10 mouse cellular contexts compared by ENCODE assay signal in the genomic region with DNA sequence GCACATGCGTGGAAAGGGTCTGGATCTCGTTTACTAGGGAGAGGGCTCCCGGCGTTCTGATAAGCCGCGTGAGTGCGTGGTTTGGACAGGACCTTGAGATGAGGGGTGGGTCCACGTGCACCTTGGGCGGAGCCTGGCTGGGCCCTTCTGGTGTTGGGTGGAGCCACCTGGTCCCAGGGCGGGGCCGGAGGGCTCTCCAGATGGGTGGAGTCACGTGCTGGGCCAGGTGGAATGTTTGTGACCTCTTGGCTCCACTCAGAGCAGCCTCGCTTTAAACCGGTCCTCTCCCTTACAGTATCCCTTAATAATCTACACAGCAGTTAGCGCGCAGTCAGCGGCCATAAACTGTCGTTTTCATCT. TPM values are rescaled to one million over a fixed set of nuclear protein-coding genes. Genes with fewer than 3 reads are reported as not detected.
DNase-seq lines count a peak whose midpoint lies in the region; ATAC-seq lines count a peak whose summit lies in the region.
"Had no signal": no experiment of that assay in that cellular context is flagged by ENCODE, and none has a peak within 500 bp of the region (broad histone marks: within the 10 kb centered on the region; RNA-seq: fewer than 3 reads in every experiment).

No protein-coding gene starts in this region.

- H3K9me3 ChIP-seq in forebrain, embryonic 12.5 days, result no peaks in the 10 kb centered on the region
- no peaks in the 10 kb centered on the region for H3K9me3 ChIP-seq in forebrain, embryonic 16.5 days (ENCODE audit: control insufficient read depth, low read length)

- DNase-seq in ZHBTc4 (ENCODE audit: low read depth, low spot score), result peak; percentile 88
- DNase-seq in kidney, postnatal 14 days, result peak; percentile 69
- peak; percentile 81 for DNase-seq in lung, postnatal 10 days
- no peak for DNase-seq in cerebellum, adult 8-10 months
- DNase-seq: cerebellum, adult 11-12 months; thymus, postnatal 25 days had no signal

- ATAC-seq in forebrain, embryonic 12.5 days (ENCODE audit: low FRiP score), result no peak
- ATAC-seq in forebrain, embryonic 16.5 days, result no peak
- no peak for ATAC-seq in activated CD4-positive, CD25-positive, alpha-beta regulatory T cell, adult 4 months
- ATAC-seq in frontal cortex, adult (ENCODE audit: low TSS enrichment), result no peak

- no peaks in the 10 kb centered on the region for H3K36me3 ChIP-seq in forebrain, embryonic 12.5 days (replicated peaks)
- no peaks in the 10 kb centered on the region for H3K36me3 ChIP-seq in forebrain, embryonic 16.5 days (ENCODE audit: control insufficient read depth, insufficient read depth)

- no peak overlapping the region for H3K27ac ChIP-seq in forebrain, embryonic 12.5 days
- no peak overlapping the region for H3K27ac ChIP-seq in forebrain, embryonic 16.5 days (ENCODE audit: low read length)

- 17% methylated on average over 18 of the region's 18 CpGs for WGBS in forebrain, embryonic 12.5 days
- WGBS in forebrain, embryonic 16.5 days, result 21% methylated on average over 18 of the region's 18 CpGs

- no peak overlapping the region for H3K9ac ChIP-seq in forebrain, embryonic 12.5 days
- no peak overlapping the region for H3K9ac ChIP-seq in forebrain, embryonic 16.5 days (replicated peaks; ENCODE audit: low read depth, low read length)

- H3K4me3 ChIP-seq in forebrain, embryonic 12.5 days (replicated peaks), result 0 out of 2 replicates have a peak overlapping the region, but pooled peaks have one; percentile 8
- H3K4me3 ChIP-seq in forebrain, embryonic 16.5 days (replicated peaks; ENCODE audit: low read length), result no peak overlapping the region

- peaks cover 51% of the 10 kb centered on the region for H3K27me3 ChIP-seq in forebrain, embryonic 12.5 days
- peaks cover 8% of the 10 kb centered on the region for H3K27me3 ChIP-seq in forebrain, embryonic 16.5 days (replicated peaks; ENCODE audit: control insufficient read depth, insufficient read depth, low read length)

- peaks cover 36% of the 10 kb centered on the region for H3K4me1 ChIP-seq in forebrain, embryonic 12.5 days
- H3K4me1 ChIP-seq in forebrain, embryonic 16.5 days (replicated peaks; ENCODE audit: control insufficient read depth, insufficient read depth, low read length), result peaks cover 16% of the 10 kb centered on the region

- peak overlapping the region; percentile 30 for H3K4me2 ChIP-seq in forebrain, embryonic 12.5 days
- no peak overlapping the region for H3K4me2 ChIP-seq in forebrain, embryonic 16.5 days (ENCODE audit: low read length)

RNA-seq across cellular contexts. Expression of gene Pi16, which starts 5.1 kb away (rescaled TPM):
- 1.8 and 2.2 TPM in 2 replicates for polyA plus RNA-seq in forebrain, embryonic 12.5 days (2016; fragmentation: Nextera tagmentation; extraction: Ambion mirVana)
- polyA plus RNA-seq in forebrain, embryonic 16.5 days (2015; fragmentation: Nextera tagmentation; extraction: Ambion mirVana), result 1.2 and 2.0 TPM in 2 replicates
- polyA plus RNA-seq in activated CD4-positive, CD25-positive, alpha-beta regulatory T cell, adult 4 months (2017; shearing (Covaris generic)), result under 1 TPM; 0.38 to 0.49 TPM

RNA-seq across cellular contexts. Expression of gene Mtch1, which starts 25.2 kb away (rescaled TPM):
- 381 and 393 TPM in 2 replicates for polyA plus RNA-seq in forebrain, embryonic 12.5 days (2016; fragmentation: Nextera tagmentation; extraction: Ambion mirVana)
- 417 and 434 TPM in 2 replicates for polyA plus RNA-seq in forebrain, embryonic 16.5 days (2015; fragmentation: Nextera tagmentation; extraction: Ambion mirVana)
- 10 to 100 TPM; 14.6 to 18.4 TPM for polyA plus RNA-seq in activated CD4-positive, CD25-positive, alpha-beta regulatory T cell, adult 4 months (2017; shearing (Covaris generic))

RNA-seq across cellular contexts. Expression of gene Fgd2, which starts 38.1 kb away (rescaled TPM):
- 3.4 and 3.7 TPM in 2 replicates for polyA plus RNA-seq in forebrain, embryonic 12.5 days (2016; fragmentation: Nextera tagmentation; extraction: Ambion mirVana)
- polyA plus RNA-seq in forebrain, embryonic 16.5 days (2015; fragmentation: Nextera tagmentation; extraction: Ambion mirVana), result 5.5 and 9.7 TPM in 2 replicates
- 1 to 10 TPM in 1 of 2 experiments, under 1 TPM in 1; 0.79 to 2.5 TPM for polyA plus RNA-seq in activated CD4-positive, CD25-positive, alpha-beta regulatory T cell, adult 4 months (2017; shearing (Covaris generic))

RNA-seq across cellular contexts. Expression of gene BC004004, which starts 54.0 kb away (rescaled TPM):
- 65.0 and 65.2 TPM in 2 replicates for polyA plus RNA-seq in forebrain, embryonic 12.5 days (2016; fragmentation: Nextera tagmentation; extraction: Ambion mirVana)
- polyA plus RNA-seq in forebrain, embryonic 16.5 days (2015; fragmentation: Nextera tagmentation; extraction: Ambion mirVana), result 102 and 108 TPM in 2 replicates
- polyA plus RNA-seq in activated CD4-positive, CD25-positive, alpha-beta regulatory T cell, adult 4 months (2017; shearing (Covaris generic)), result 100 to 1,000 TPM; 125 to 132 TPM

RNA-seq across cellular contexts. Expression of gene Ppil1, which starts 58.6 kb away (rescaled TPM):
- 139 and 142 TPM in 2 replicates for polyA plus RNA-seq in forebrain, embryonic 12.5 days (2016; fragmentation: Nextera tagmentation; extraction: Ambion mirVana)
- polyA plus RNA-seq in forebrain, embryonic 16.5 days (2015; fragmentation: Nextera tagmentation; extraction: Ambion mirVana), result 118 and 125 TPM in 2 replicates
- 10 to 100 TPM; 53.8 to 82.0 TPM for polyA plus RNA-seq in activated CD4-positive, CD25-positive, alpha-beta regulatory T cell, adult 4 months (2017; shearing (Covaris generic))

Comparison
In these comparisons a context has a peak if more than half of its experiments do, and no peak if none do; other contexts are left out.
1. RNA of gene Mtch1, which starts 25.2 kb away (polyA plus RNA-seq): 417 to 434 TPM in forebrain, embryonic 16.5 days and 381 to 393 TPM in forebrain, embryonic 12.5 days; 14.6 to 18.4 TPM in activated CD4-positive, CD25-positive, alpha-beta regulatory T cell, adult 4 months; every median in the first group is over 10 times any median in the second.